Mouse (Mus musculus): ENCODE results near the gene Rims4. TPM values are rescaled to one million over a fixed set of nuclear protein-coding genes. Genes with fewer than 3 reads are reported as not detected.
A peak's percentile ranks its signal among the peaks of the same experiment; 100 is the strongest.

Gene Rims4
- 0.04 and 0.16 TPM in 2 replicates for polyA plus RNA-seq (2015; fragmentation: Nextera tagmentation; extraction: Ambion mirVana)

GRCm38 (mm10) chr2:163918317-163919258 is at the start of gene Rims4:
Gene Rims4, minus strand, starts transcription at chr2:163918683.
- peak within 1 kb of the TSS; percentile 56 for H3K4me3 ChIP-seq (ENCODE audit: low read length)
- H3K36me3 ChIP-seq (ENCODE audit: control insufficient read depth, insufficient read depth, low read length), result no peaks in the 10 kb centered on the region
- H3K4me1 ChIP-seq (replicated peaks; ENCODE audit: control insufficient read depth, insufficient read depth, low read length), result peaks cover 5% of the 10 kb centered on the region; the same call in 1 of the 2 replicates
- H3K4me2 ChIP-seq (ENCODE audit: low read depth, low read length), result peak within 1 kb of the TSS; percentile 95
- H3K27ac ChIP-seq (ENCODE audit: low read length), result no peak within 1 kb of the TSS
- H3K9ac ChIP-seq (ENCODE audit: low read length), result peak within 1 kb of the TSS; percentile 38
- peaks cover 58% of the 10 kb centered on the region for H3K27me3 ChIP-seq (ENCODE audit: control insufficient read depth, insufficient read depth, low read depth, low read length)
- under 1% methylated on average over 60 of the region's 115 CpGs for WGBS
- H3K9me3 ChIP-seq (ENCODE audit: control insufficient read depth, low read length), result no peaks in the 10 kb centered on the region
- ATAC-seq (ENCODE audit: low read depth), result peak; percentile 86

- 40% methylated on average over 7 of the region's 7 CpGs for WGBS
- peak overlapping the region; percentile 30; the same call in 1 of the 2 replicates for H3K27ac ChIP-seq (ENCODE audit: low read length)
- H3K4me1 ChIP-seq (replicated peaks; ENCODE audit: control insufficient read depth, insufficient read depth, low read length), result peaks cover 8% of the 10 kb centered on the region
- peak; percentile 59 for ATAC-seq (ENCODE audit: low read depth)
- no peaks in the 10 kb centered on the region for H3K36me3 ChIP-seq (ENCODE audit: control insufficient read depth, insufficient read depth, low read length)
- peaks cover 3% of the 10 kb centered on the region; the same call in 1 of the 2 replicates for H3K9me3 ChIP-seq (ENCODE audit: control insufficient read depth, low read length)
- H3K4me2 ChIP-seq (ENCODE audit: low read depth, low read length), result no peak overlapping the region
- H3K4me3 ChIP-seq (ENCODE audit: low read length), result no peak overlapping the region
- no peaks in the 10 kb centered on the region for H3K27me3 ChIP-seq (ENCODE audit: control insufficient read depth, insufficient read depth, low read depth, low read length)
- H3K9ac ChIP-seq (ENCODE audit: low read length), result no peak overlapping the region
Observed at GRCm38 (mm10) chr2:163965706-163966105, 47.2 kb upstream of the Rims4 start.

GRCm38 (mm10) chr2:163964606-163965560 is 46.4 kb upstream of the Rims4 start:
- peaks cover 3% of the 10 kb centered on the region; the same call in 1 of the 2 replicates for H3K9me3 ChIP-seq (ENCODE audit: control insufficient read depth, low read length)
- peak overlapping the region; percentile 62; the same call in 1 of the 2 replicates for H3K27ac ChIP-seq (ENCODE audit: low read length)
- no peak overlapping the region for H3K4me3 ChIP-seq (ENCODE audit: low read length)
- ATAC-seq (ENCODE audit: low read depth), result peak; percentile 92
- H3K27me3 ChIP-seq (ENCODE audit: control insufficient read depth, insufficient read depth, low read depth, low read length), result no peaks in the 10 kb centered on the region
- 48% methylated on average over 18 of the region's 19 CpGs for WGBS
- H3K4me1 ChIP-seq (replicated peaks; ENCODE audit: control insufficient read depth, insufficient read depth, low read length), result peaks cover 8% of the 10 kb centered on the region
- H3K4me2 ChIP-seq (ENCODE audit: low read depth, low read length), result no peak overlapping the region
- no peaks in the 10 kb centered on the region for H3K36me3 ChIP-seq (ENCODE audit: control insufficient read depth, insufficient read depth, low read length)
- H3K9ac ChIP-seq (ENCODE audit: low read length), result no peak overlapping the region

- Histone ChIP-seq H3K9me3 (ENCODE audit: control insufficient read depth, low read length) (peaks cover 2% of the 10 kb centered on the region; the same call in 1 of the 2 replicates), H3K27me3 (ENCODE audit: control insufficient read depth, insufficient read depth, low read depth, low read length) (no peaks in the 10 kb centered on the region), H3K4me1 (replicated peaks; ENCODE audit: control insufficient read depth, insufficient read depth, low read length) (no peaks in the 10 kb centered on the region), H3K9ac (ENCODE audit: low read length) (no peak overlapping the region), H3K4me2 (ENCODE audit: low read depth, low read length) (no peak overlapping the region), H3K36me3 (ENCODE audit: control insufficient read depth, insufficient read depth, low read length) (no peaks in the 10 kb centered on the region), H3K27ac (ENCODE audit: low read length) (no peak overlapping the region), H3K4me3 (ENCODE audit: low read length) (no peak overlapping the region)
- ATAC-seq (ENCODE audit: low read depth), result no peak
- WGBS, result 57% methylated on average over 7 of the region's 7 CpGs
Observed at GRCm38 (mm10) chr2:163953622-163954310, 35.3 kb upstream of the Rims4 start.

- peak; percentile 51; the same call in 1 of the 2 replicates for ATAC-seq (ENCODE audit: low read depth)
- no peaks in the 10 kb centered on the region for H3K4me1 ChIP-seq (replicated peaks; ENCODE audit: control insufficient read depth, insufficient read depth, low read length)
Observed at GRCm38 (mm10) chr2:163951770-163952169, 33.3 kb upstream of the Rims4 start.

GRCm38 (mm10) chr2:163947976-163948375 is 29.5 kb upstream of the Rims4 start:
- no peak overlapping the region for H3K27ac ChIP-seq (ENCODE audit: low read length)
- no peak for ATAC-seq (ENCODE audit: low read depth)
- 75% methylated on average over 7 of the region's 7 CpGs for WGBS

More at GRCm38 (mm10) chr2:163951770-163952169, 33.3 kb upstream of the Rims4 start:
- Histone ChIP-seq H3K9me3 (ENCODE audit: control insufficient read depth, low read length) (no peaks in the 10 kb centered on the region), H3K4me3 (ENCODE audit: low read length) (no peak overlapping the region), H3K27me3 (ENCODE audit: control insufficient read depth, insufficient read depth, low read depth, low read length) (no peaks in the 10 kb centered on the region), H3K4me2 (ENCODE audit: low read depth, low read length) (no peak overlapping the region), H3K36me3 (ENCODE audit: control insufficient read depth, insufficient read depth, low read length) (no peaks in the 10 kb centered on the region), H3K9ac (ENCODE audit: low read length) (no peak overlapping the region), H3K27ac (ENCODE audit: low read length) (no peak overlapping the region)
- WGBS, result 18% methylated on average over 4 of the region's 4 CpGs

GRCm38 (mm10) chr2:163946221-163946620 is 27.7 kb upstream of the Rims4 start:
- H3K27ac ChIP-seq (ENCODE audit: low read length), result no peak overlapping the region
- H3K9ac ChIP-seq (ENCODE audit: low read length), result no peak overlapping the region
- H3K27me3 ChIP-seq (ENCODE audit: control insufficient read depth, insufficient read depth, low read depth, low read length), result no peaks in the 10 kb centered on the region
- no peaks in the 10 kb centered on the region for H3K4me1 ChIP-seq (replicated peaks; ENCODE audit: control insufficient read depth, insufficient read depth, low read length)
- no peak overlapping the region for H3K4me2 ChIP-seq (ENCODE audit: low read depth, low read length)
- no peak overlapping the region for H3K4me3 ChIP-seq (ENCODE audit: low read length)
- no peak for ATAC-seq (ENCODE audit: low read depth)
- no peaks in the 10 kb centered on the region for H3K36me3 ChIP-seq (ENCODE audit: control insufficient read depth, insufficient read depth, low read length)
- 65% methylated on average over 15 of the region's 15 CpGs for WGBS
- H3K9me3 ChIP-seq (ENCODE audit: control insufficient read depth, low read length), result no peaks in the 10 kb centered on the region

More at GRCm38 (mm10) chr2:163947976-163948375, 29.5 kb upstream of the Rims4 start:
- Histone ChIP-seq H3K9me3 (ENCODE audit: control insufficient read depth, low read length) (no peaks in the 10 kb centered on the region), H3K36me3 (ENCODE audit: control insufficient read depth, insufficient read depth, low read length) (no peaks in the 10 kb centered on the region), H3K4me3 (ENCODE audit: low read length) (no peak overlapping the region), H3K4me1 (replicated peaks; ENCODE audit: control insufficient read depth, insufficient read depth, low read length) (no peaks in the 10 kb centered on the region), H3K4me2 (ENCODE audit: low read depth, low read length) (no peak overlapping the region), H3K27me3 (ENCODE audit: control insufficient read depth, insufficient read depth, low read depth, low read length) (no peaks in the 10 kb centered on the region), H3K9ac (ENCODE audit: low read length) (no peak overlapping the region)

- no peak overlapping the region for H3K4me2 ChIP-seq (ENCODE audit: low read depth, low read length)
- no peaks in the 10 kb centered on the region for H3K4me1 ChIP-seq (replicated peaks; ENCODE audit: control insufficient read depth, insufficient read depth, low read length)
- no peak for ATAC-seq (ENCODE audit: low read depth)
- no peaks in the 10 kb centered on the region for H3K27me3 ChIP-seq (ENCODE audit: control insufficient read depth, insufficient read depth, low read depth, low read length)
- 54% methylated on average over 8 of the region's 8 CpGs for WGBS
- H3K9me3 ChIP-seq (ENCODE audit: control insufficient read depth, low read length), result no peaks in the 10 kb centered on the region
- H3K27ac ChIP-seq (ENCODE audit: low read length), result no peak overlapping the region
- no peak overlapping the region for H3K9ac ChIP-seq (ENCODE audit: low read length)
- no peaks in the 10 kb centered on the region for H3K36me3 ChIP-seq (ENCODE audit: control insufficient read depth, insufficient read depth, low read length)
- no peak overlapping the region for H3K4me3 ChIP-seq (ENCODE audit: low read length)
Observed at GRCm38 (mm10) chr2:163944511-163944910, 26.0 kb upstream of the Rims4 start.
